Mouse (Mus musculus) heart, postnatal 14 days (tissue): ENCODE results near the gene Gm4450. TPM values are rescaled to one million over a fixed set of nuclear protein-coding genes. Genes with fewer than 3 reads are reported as not detected.
"Not testable (repeated sequence)": the region's sequence is repeated elsewhere in the genome, so short reads cannot be mapped to it uniquely, and the experiment has no call there.

Experiments
- DNase-seq, 2 experiments: peaks; one replicate each; pipeline ENCODE4 v3.0.0; 2021 to 2022
- intact Hi-C: fragments of 180-260 bp; cut with DNase I; formaldehyde crosslinking; loops from one replicate; pipeline ENCODE4 v1.15.1; 2025
- long read RNA-seq, 2 experiments: library from polyadenylated mRNA; stranded (forward); transcript quantifications; one replicate each; pipeline ENCODE4 v2.0.0; 2021
- total RNA-seq, 2 experiments: library from RNA; stranded (reverse); gene quantifications; 2 replicates each; pipeline ENCODE4 v1.2.3; 2021

Gm4450 gene
- total RNA-seq, result not detected
- long read RNA-seq, experiment 1, result 0 reads
- long read RNA-seq, experiment 2, result 0 reads

- DNase-seq, intact Hi-C loops: not testable (repeated sequence)
Measured at GRCm38 (mm10) chr3:98457026-98457425, at the start of gene Gm4450. Gene Gm4450, minus strand, starts transcription at chr3:98457126.

- intact Hi-C loops, DNase-seq: not testable (repeated sequence)
Measured at GRCm38 (mm10) chr3:98497401-98497800, 40.5 kb upstream of the Gm4450 start.

- DNase-seq, intact Hi-C loops: not testable (repeated sequence)
Measured at GRCm38 (mm10) chr3:98496762-98497161, 39.8 kb upstream of the Gm4450 start.

GRCm38 (mm10) chr3:98495055-98495454, 38.1 kb upstream of the Gm4450 start:
- intact Hi-C loops, result not testable (repeated sequence)

GRCm38 (mm10) chr3:98494184-98494583, 37.3 kb upstream of the Gm4450 start:
- DNase-seq, intact Hi-C loops: not testable (repeated sequence)

More at GRCm38 (mm10) chr3:98495055-98495454, 38.1 kb upstream of the Gm4450 start:
- not testable (repeated sequence) for DNase-seq

- intact Hi-C loops, DNase-seq: not testable (repeated sequence)
Measured at GRCm38 (mm10) chr3:98471499-98471898, 14.6 kb upstream of the Gm4450 start.

GRCm38 (mm10) chr3:98471057-98471456, 14.1 kb upstream of the Gm4450 start:
- intact Hi-C loops, DNase-seq: not testable (repeated sequence)

- intact Hi-C loops, DNase-seq: not testable (repeated sequence)
Measured at GRCm38 (mm10) chr3:98469323-98469722, 12.4 kb upstream of the Gm4450 start.

- intact Hi-C loops, DNase-seq: not testable (repeated sequence)
Measured at GRCm38 (mm10) chr3:98453786-98454185, 3.1 kb downstream of the Gm4450 start.

GRCm38 (mm10) chr3:98443924-98444323, 13.0 kb downstream of the Gm4450 start:
- intact Hi-C loops, result loop anchor here (2.0 kb wide), 1 partner anchor 81 kb away; no protein-coding TSS in a partner anchor
- DNase-seq, result not testable (repeated sequence)

GRCm38 (mm10) chr3:98443149-98443779, 13.7 kb downstream of the Gm4450 start:
- not testable (repeated sequence) for DNase-seq
- intact Hi-C loops, result loop anchor here (2.0 kb wide), 1 partner anchor 80 kb away; no protein-coding TSS in a partner anchor

GRCm38 (mm10) chr3:98442245-98442644, 14.7 kb downstream of the Gm4450 start:
- not testable (repeated sequence) for DNase-seq
- intact Hi-C loops, result loop anchor here (2.0 kb wide), 1 partner anchor 79 kb away; no protein-coding TSS in a partner anchor

- intact Hi-C loops, result no loop called here
Measured at GRCm38 (mm10) chr3:98435030-98435429, 21.9 kb downstream of the Gm4450 start.

GRCm38 (mm10) chr3:98434088-98434816, 22.7 kb downstream of the Gm4450 start:
- intact Hi-C loops, result no loop called here

More at GRCm38 (mm10) chr3:98435030-98435429, 21.9 kb downstream of the Gm4450 start:
- DNase-seq, result no peak

GRCm38 (mm10) chr3:98428928-98429525, 27.9 kb downstream of the Gm4450 start:
- DNase-seq, result no peak
- intact Hi-C loops, result loop anchor here (2.0 to 5.0 kb wide), 2 partner anchors 46 to 67 kb away; partner anchors contain the start of gene Zfp697

More at GRCm38 (mm10) chr3:98434088-98434816, 22.7 kb downstream of the Gm4450 start:
- no peak for DNase-seq

- intact Hi-C loops, result loop anchor here (2.0 to 5.0 kb wide), 2 partner anchors 46 to 66 kb away; partner anchors contain the start of gene Zfp697
- no peak for DNase-seq
Measured at GRCm38 (mm10) chr3:98428449-98428775, 28.5 kb downstream of the Gm4450 start.

GRCm38 (mm10) chr3:98427600-98428448, 29.1 kb downstream of the Gm4450 start:
- DNase-seq, result peak; percentile 68 to 75
- intact Hi-C loops, result loop anchor here (2.0 to 5.0 kb wide), 2 partner anchors 45 to 66 kb away; partner anchors contain the start of gene Zfp697

- intact Hi-C loops, result loop anchor here (5.0 kb wide), 1 partner anchor 65 kb away; no protein-coding TSS in a partner anchor
- no peak for DNase-seq
Measured at GRCm38 (mm10) chr3:98427260-98427599, 29.7 kb downstream of the Gm4450 start.

- DNase-seq, result no peak
- intact Hi-C loops, result loop anchor here (5.0 kb wide), 1 partner anchor 64 kb away; no protein-coding TSS in a partner anchor
Measured at GRCm38 (mm10) chr3:98426749-98427148, 30.2 kb downstream of the Gm4450 start.

- DNase-seq, result no peak
- intact Hi-C loops, result no loop called here
Measured at GRCm38 (mm10) chr3:98422926-98423325, 34.0 kb downstream of the Gm4450 start.
